Mouse (Mus musculus): ENCODE data around the gene Npm3. TPM values are rescaled to one million over a fixed set of nuclear protein-coding genes. Genes with fewer than 3 reads are reported as not detected.

Gene Npm3
- polyA plus RNA-seq, 1 experiment from 2014 or later, result 12.0 TPM

DNA sequence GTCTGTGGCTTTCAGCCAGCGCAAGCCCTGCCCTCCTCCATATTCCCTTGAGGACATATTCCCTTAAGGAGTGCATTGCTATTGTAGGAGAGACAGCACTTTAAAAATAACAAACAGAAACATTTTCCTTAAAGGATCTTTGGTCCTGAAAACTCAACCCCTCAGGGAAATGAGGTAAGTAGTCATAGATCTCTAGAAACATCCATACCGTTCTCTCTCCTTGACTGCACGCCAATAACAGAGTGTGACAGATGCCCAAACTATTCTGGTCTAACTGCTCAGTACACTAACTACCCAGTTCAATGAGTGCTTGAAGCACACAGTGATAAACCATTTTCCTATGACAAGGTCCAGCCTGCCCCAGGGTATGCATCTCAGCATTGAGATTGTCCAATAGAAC lies 31.1 kb downstream of the Npm3 start:
- Histone ChIP-seq H3K36me3 (replicated peaks) (no peaks in the 10 kb centered on the region), H3K4me3 (peak overlapping the region; percentile 43; the same call in 1 of the 2 replicates), H3K27ac (replicated peaks) (0 out of 2 replicates have a peak overlapping the region, but pooled peaks have one; percentile 70), H3K9me3 (no peaks in the 10 kb centered on the region), H3K27me3 (replicated peaks; ENCODE audit: low read depth, poor library complexity, severe bottlenecking) (peaks cover 72% of the 10 kb centered on the region), H3K4me1 (peaks cover 37% of the 10 kb centered on the region)
- DNase-seq (ENCODE audit: low spot score), result no peak
- WGBS, result 81% methylated on average over 3 of the region's 3 CpGs

DNA sequence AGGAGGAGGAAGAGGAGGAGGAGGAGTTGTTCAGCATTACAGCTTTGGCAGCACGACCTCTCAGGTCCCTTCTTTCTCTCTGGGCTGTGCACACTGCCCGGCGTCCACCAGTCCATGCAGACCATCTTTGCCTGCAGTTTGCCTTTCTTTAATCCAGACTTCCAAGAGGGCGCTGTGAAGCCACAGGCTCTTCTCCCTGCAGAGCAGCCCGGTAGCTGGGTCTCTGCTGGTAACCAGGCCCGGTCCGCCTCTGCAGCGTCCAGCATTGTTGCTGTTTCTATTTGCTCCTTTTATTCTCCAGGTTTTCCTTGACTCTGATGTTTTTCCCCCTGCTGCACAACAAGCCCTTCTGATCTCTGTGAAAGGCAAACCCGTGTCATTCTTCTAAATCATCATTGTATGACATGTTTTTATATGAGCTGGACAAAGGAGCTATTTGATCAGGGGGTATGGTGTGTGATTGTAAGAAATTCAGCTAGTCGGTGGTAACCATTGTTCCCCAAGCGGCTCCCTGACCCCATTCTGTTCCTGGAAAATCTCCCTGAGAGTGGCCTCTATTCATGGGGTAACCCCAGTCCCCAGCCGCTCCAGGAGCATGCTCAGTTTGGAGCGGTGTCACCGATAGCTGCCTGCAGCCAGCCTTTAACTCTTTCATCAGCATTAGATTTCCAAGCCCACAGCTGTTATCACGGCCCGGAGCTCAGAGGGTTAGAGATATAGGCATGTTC lies 31.7 kb downstream of the Npm3 start:
- H3K27ac ChIP-seq (replicated peaks), result peak overlapping the region; percentile 70
- H3K36me3 ChIP-seq (replicated peaks), result no peaks in the 10 kb centered on the region
- no peaks in the 10 kb centered on the region for H3K9me3 ChIP-seq
- H3K4me3 ChIP-seq, result peak overlapping the region; percentile 43
- H3K27me3 ChIP-seq (replicated peaks; ENCODE audit: low read depth, poor library complexity, severe bottlenecking), result peaks cover 76% of the 10 kb centered on the region
- peak; percentile 69 for DNase-seq (ENCODE audit: low spot score)
- WGBS, result 5% methylated on average over 16 of the region's 16 CpGs
- peaks cover 34% of the 10 kb centered on the region for H3K4me1 ChIP-seq

DNA sequence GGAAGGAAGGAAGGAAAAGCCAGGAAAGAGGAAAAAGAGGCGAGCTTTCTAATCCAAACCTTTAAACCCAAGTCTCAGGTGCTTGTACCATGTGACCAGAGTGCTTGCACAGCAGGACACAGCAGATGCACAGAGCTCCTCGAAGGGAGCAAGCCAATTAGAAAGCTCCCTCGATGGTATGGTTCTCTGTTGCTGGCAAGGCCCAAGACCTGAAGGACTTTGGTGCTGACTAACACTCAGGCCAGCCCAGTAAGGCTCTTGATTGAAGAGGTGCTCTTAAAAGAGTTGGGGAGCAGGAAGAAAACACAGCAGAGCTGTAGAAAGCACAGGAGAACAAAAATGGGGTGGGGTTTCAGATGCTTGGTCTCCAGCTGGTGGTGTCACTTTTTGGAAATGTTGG lies 40.7 kb downstream of the Npm3 start:
- DNase-seq (ENCODE audit: low spot score), result no peak
- Histone ChIP-seq H3K36me3 (replicated peaks) (no peaks in the 10 kb centered on the region), H3K4me3 (no peak overlapping the region), H3K27ac (replicated peaks) (no peak overlapping the region), H3K9me3 (no peaks in the 10 kb centered on the region; the same call in 1 of the 2 replicates), H3K4me1 (peaks cover 8% of the 10 kb centered on the region), H3K27me3 (replicated peaks; ENCODE audit: low read depth, poor library complexity, severe bottlenecking) (0 out of 2 replicates have a peak, but pooled peaks cover 17% of the 10 kb centered on the region)
- WGBS, result 75% methylated on average over 3 of the region's 3 CpGs

Other genes with a start within 250 kb of the Npm3 start
- gene Poll, start 189.1 kb downstream of the Npm3 start, polyA plus RNA-seq (2016; fragmentation: Nextera tagmentation; extraction: Ambion mirVana), result 23.3 and 23.8 TPM in 2 replicates
- gene Gm17018, start 189.0 kb downstream of the Npm3 start, polyA plus RNA-seq (2016; fragmentation: Nextera tagmentation; extraction: Ambion mirVana), result 50.3 and 50.8 TPM in 2 replicates
- gene Fbxw4, start 89.3 kb downstream of the Npm3 start, polyA plus RNA-seq (2016; fragmentation: Nextera tagmentation; extraction: Ambion mirVana), result 4.2 and 4.7 TPM in 2 replicates
- gene Fgf8, start 6.7 kb downstream of the Npm3 start, polyA plus RNA-seq (2016; fragmentation: Nextera tagmentation; extraction: Ambion mirVana), result 36.9 and 43.2 TPM in 2 replicates
- gene Mgea5, start 34.2 kb upstream of the Npm3 start, polyA plus RNA-seq (2016; fragmentation: Nextera tagmentation; extraction: Ambion mirVana), result 61.3 and 62.3 TPM in 2 replicates
- gene Kcnip2, start 66.5 kb upstream of the Npm3 start, polyA plus RNA-seq (2016; fragmentation: Nextera tagmentation; extraction: Ambion mirVana), result 0.44 and 0.67 TPM in 2 replicates
- 18.4 and 19.1 TPM in 2 replicates for gene Armh3, start 248.9 kb upstream of the Npm3 start, polyA plus RNA-seq (2016; fragmentation: Nextera tagmentation; extraction: Ambion mirVana)